Mouse (Mus musculus) heart, embryonic 14.5 days (tissue): Measurements from ENCODE around the gene Rpl13a. TPM values are rescaled to one million over a fixed set of nuclear protein-coding genes. Genes with fewer than 3 reads are reported as not detected.
A peak's percentile ranks its signal among the peaks of the same experiment; 100 is the strongest.
"Not testable (repeated sequence)": the region's sequence is repeated elsewhere in the genome, so short reads cannot be mapped to it uniquely, and the experiment has no call there.

ENCODE experiments used
- ATAC-seq: fragments of 200-750 bp; cut with Nextera tagmentation; 2 replicates; pipeline ENCODE4 v1.8.0; 2017; ENCODE audit warnings: low read depth, moderate TSS enrichment; ENCODE audit not compliant: insufficient number of reproducible peaks, insufficient read depth, low FRiP score
- H3K27ac ChIP-seq, 2 experiments: fragments of 200-500 bp in 1 of 2; fragments of 300-500 bp in 1 of 2; sonication (generic) in 1 of 2; replicated peaks in 1 of 2; 2 replicates each; pipeline ENCODE4 v1.5.1; 2012 to 2014; ENCODE audit warnings: low read depth in 2 of 2, low read length in 2 of 2, control low read depth in 1 of 2, mild to moderate bottlenecking in 1 of 2, mixed read lengths in 1 of 2; ENCODE audit not compliant: control insufficient read depth in 1 of 2, insufficient read depth in 1 of 2
- H3K27me3 ChIP-seq: fragments of 300-500 bp; sonication (generic); 2 replicates; pipeline ENCODE4 v1.6.1; 2014; ENCODE audit warnings: mild to moderate bottlenecking, low read length, control low read depth; ENCODE audit not compliant: control insufficient read depth, insufficient read depth
- H3K36me3 ChIP-seq: fragments of 300-500 bp; sonication (generic); 2 replicates; pipeline ENCODE4 v1.6.1; 2014; ENCODE audit warnings: mild to moderate bottlenecking, control low read depth, low read length, mixed read lengths; ENCODE audit not compliant: control insufficient read depth, insufficient read depth
- H3K4me1 ChIP-seq, 2 experiments: fragments of 200-500 bp in 1 of 2; fragments of 300-500 bp in 1 of 2; sonication (generic) in 1 of 2; 2 replicates each; pipeline ENCODE4 v1.6.1; 2012 to 2014; ENCODE audit warnings: low read length in 2 of 2, control low read depth in 1 of 2, mixed read lengths in 1 of 2; ENCODE audit not compliant: control insufficient read depth in 2 of 2, insufficient read depth in 2 of 2
- H3K4me2 ChIP-seq: fragments of 300-500 bp; sonication (generic); 2 replicates; pipeline ENCODE4 v1.6.1; 2014; ENCODE audit warnings: mild to moderate bottlenecking, low read length
- H3K4me3 ChIP-seq, 2 experiments: fragments of 200-500 bp in 1 of 2; fragments of 300-500 bp in 1 of 2; sonication (generic) in 1 of 2; 2 replicates each; pipeline ENCODE4 v1.5.1; 2012 to 2014; ENCODE audit warnings: low read length in 2 of 2, mild to moderate bottlenecking in 2 of 2, control low read depth in 1 of 2, low read depth in 1 of 2, moderate library complexity in 1 of 2; ENCODE audit not compliant: control insufficient read depth in 1 of 2, insufficient read depth in 1 of 2
- H3K9ac ChIP-seq: fragments of 300-500 bp; sonication (generic); 2 replicates; pipeline ENCODE4 v1.6.1; 2014; ENCODE audit warnings: mild to moderate bottlenecking, low read length
- H3K9me3 ChIP-seq: fragments of 300-500 bp; sonication (generic); 2 replicates; pipeline ENCODE4 v1.6.1; 2016; ENCODE audit warnings: low read length, control low read depth; ENCODE audit not compliant: control insufficient read depth
- WGBS: fragments of 180-500 bp; shearing (Covaris S2); extraction: QIAGEN DNeasy Blood & Tissue Kit; methylation state at CpG from one replicate; pipeline ENCODE4 v1.1.7; 2014; 5-methylcytosine and 5-hydroxymethylcytosine counted together
- polyA plus RNA-seq: library from polyadenylated mRNA; unstranded; fragments of >200 nt; fragmentation: Nextera tagmentation; extraction: Ambion mirVana; gene quantifications from 2 replicates; pipeline ENCODE4 v1.2.1, GENCODE M21; 2014

The Rpl13a gene
- polyA plus RNA-seq, 1 experiment from 2014 or later, result 918 TPM

GRCm38 (mm10) chr7:45126844-45127699, 1.5 kb downstream of the Rpl13a start:
- H3K9me3 ChIP-seq, result no peaks in the 10 kb centered on the region
- WGBS, result 23% methylated on average over 21 of the region's 21 CpGs
- peak overlapping the region; percentile 99 for H3K9ac ChIP-seq
- H3K27me3 ChIP-seq, result no peaks in the 10 kb centered on the region
- H3K4me2 ChIP-seq, result peak overlapping the region; percentile 92
- H3K4me1 ChIP-seq, result peaks cover 24 to 37% of the 10 kb centered on the region in 2 experiments
- peaks cover 42% of the 10 kb centered on the region for H3K36me3 ChIP-seq
- H3K4me3 ChIP-seq, result peak overlapping the region; percentile 65 to 93
- no peak for ATAC-seq
- peak overlapping the region; percentile 84 to 91 for H3K27ac ChIP-seq

- Histone ChIP-seq H3K9ac (peak overlapping the region; percentile 99), H3K4me3 (peak overlapping the region; percentile 65 to 93), H3K9me3 (no peaks in the 10 kb centered on the region), H3K36me3 (peaks cover 49% of the 10 kb centered on the region), H3K27ac (peak overlapping the region; percentile 84 to 91; a peak in 3 of 4 replicates), H3K27me3 (no peaks in the 10 kb centered on the region), H3K4me2 (peak overlapping the region; percentile 92), H3K4me1 (peaks cover 24 to 40% of the 10 kb centered on the region in 2 experiments)
- 74% methylated on average over 17 of the region's 17 CpGs for WGBS
- no peak for ATAC-seq
Observed at GRCm38 (mm10) chr7:45126147-45126843, 2.3 kb downstream of the Rpl13a start.

- H3K9me3 ChIP-seq, ATAC-seq, H3K9ac ChIP-seq, H3K4me3 ChIP-seq, H3K4me2 ChIP-seq, H3K27me3 ChIP-seq: not testable (repeated sequence)
- peaks cover 24 to 40% of the 10 kb centered on the region in 2 experiments for H3K4me1 ChIP-seq
- H3K27ac ChIP-seq, result peak overlapping the region in 1 of 2 experiments; percentile 77; a peak in 1 of 4 replicates
- H3K36me3 ChIP-seq, result peaks cover 56% of the 10 kb centered on the region
- WGBS, result 70% methylated on average over 5 of the region's 5 CpGs
Observed at GRCm38 (mm10) chr7:45125649-45126048, 2.9 kb downstream of the Rpl13a start.

DNA sequence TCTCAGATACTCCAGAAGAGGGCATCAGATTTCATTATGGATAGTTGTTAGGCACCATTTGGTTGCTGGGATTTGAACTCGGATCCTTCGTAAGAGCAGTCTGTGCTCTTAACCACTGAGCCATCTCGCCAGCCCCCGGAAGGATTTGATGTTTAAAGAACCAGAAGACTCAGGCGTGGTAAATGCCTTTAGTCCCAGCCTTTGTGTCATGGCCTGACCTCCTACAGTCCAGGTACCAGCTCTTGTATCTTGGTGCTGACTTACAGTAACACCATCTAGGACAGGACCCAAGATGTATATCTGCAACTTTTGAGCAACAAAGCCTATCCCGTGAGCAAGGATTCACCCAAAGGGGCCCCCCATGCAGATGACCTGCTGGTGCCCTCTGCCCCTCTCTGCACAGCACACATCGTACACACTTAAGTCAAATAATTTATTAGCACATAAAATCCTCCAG, 3.4 kb downstream of the Rpl13a start:
- H3K27me3 ChIP-seq, result no peaks in the 10 kb centered on the region
- H3K9ac ChIP-seq, result no peak overlapping the region
- ATAC-seq, result no peak
- peaks cover 24 to 40% of the 10 kb centered on the region in 2 experiments for H3K4me1 ChIP-seq
- H3K4me2 ChIP-seq, result peak overlapping the region; percentile 47
- no peaks in the 10 kb centered on the region for H3K9me3 ChIP-seq
- H3K36me3 ChIP-seq, result peaks cover 60% of the 10 kb centered on the region
- 29% methylated on average over 7 of the region's 7 CpGs for WGBS
- H3K27ac ChIP-seq, result peak overlapping the region; percentile 5 to 77; a peak in 1 of 4 replicates
- H3K4me3 ChIP-seq, result no peak overlapping the region

DNA sequence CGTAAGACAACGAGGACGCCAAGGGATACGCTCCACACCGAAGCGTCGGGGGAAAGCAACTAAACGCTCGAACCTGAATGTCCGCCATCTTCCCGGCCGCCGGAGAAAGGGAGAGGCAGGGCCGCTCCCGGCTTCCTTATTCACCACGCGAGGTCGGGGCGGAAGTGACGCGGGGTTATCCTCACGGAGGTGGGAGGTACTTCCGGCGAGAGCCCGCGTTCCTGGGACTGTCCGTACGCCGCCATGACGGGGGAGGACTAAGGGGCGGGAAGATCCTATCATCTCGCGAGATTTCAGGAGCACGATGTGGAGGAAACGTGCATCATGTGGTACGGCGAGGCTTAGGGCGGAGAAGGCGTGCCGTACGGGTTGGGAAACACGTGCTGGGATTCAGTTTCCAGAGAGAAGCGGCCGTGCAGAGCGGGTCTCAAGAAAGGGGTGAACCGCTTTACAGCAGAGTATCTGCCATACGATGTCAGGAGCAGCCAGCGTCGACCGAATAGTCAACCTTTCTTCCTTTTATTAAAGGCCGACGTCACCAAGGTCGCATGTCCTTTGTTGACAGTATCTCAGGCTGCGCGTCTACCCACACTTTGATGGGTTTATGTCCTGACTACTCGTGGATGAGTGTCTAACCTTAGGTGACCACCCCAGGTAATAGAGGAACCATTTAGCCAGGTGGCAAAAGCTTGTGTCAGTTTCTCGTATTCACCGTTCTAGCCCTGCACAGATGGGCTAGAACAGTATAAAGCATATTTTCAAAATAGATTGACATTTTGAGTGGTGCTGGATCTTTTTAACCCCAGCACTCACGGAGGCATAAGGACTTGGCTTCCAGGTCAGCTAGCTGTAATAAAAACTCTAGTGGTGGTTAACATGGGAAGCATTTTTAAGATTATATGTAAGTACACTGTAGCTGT, 4.1 kb downstream of the Rpl13a start, which contains the start of gene Rps11:
TSS of gene Rps11 (minus strand) at position 216 of the 920 bp plus-strand sequence.
- Histone ChIP-seq H3K9ac (peak within 1 kb of the TSS; percentile 99), H3K9me3 (no peaks in the 10 kb centered on the region), H3K4me1 (peaks cover 20 to 36% of the 10 kb centered on the region in 2 experiments), H3K4me3 (peak within 1 kb of the TSS; percentile 81 to 89), H3K4me2 (peak within 1 kb of the TSS; percentile 71), H3K27me3 (no peaks in the 10 kb centered on the region), H3K36me3 (peaks cover 67% of the 10 kb centered on the region), H3K27ac (peak within 1 kb of the TSS; percentile 85 to 90)
- under 1% methylated on average over 59 of the region's 59 CpGs for WGBS
- ATAC-seq, result peak; percentile 81

DNA sequence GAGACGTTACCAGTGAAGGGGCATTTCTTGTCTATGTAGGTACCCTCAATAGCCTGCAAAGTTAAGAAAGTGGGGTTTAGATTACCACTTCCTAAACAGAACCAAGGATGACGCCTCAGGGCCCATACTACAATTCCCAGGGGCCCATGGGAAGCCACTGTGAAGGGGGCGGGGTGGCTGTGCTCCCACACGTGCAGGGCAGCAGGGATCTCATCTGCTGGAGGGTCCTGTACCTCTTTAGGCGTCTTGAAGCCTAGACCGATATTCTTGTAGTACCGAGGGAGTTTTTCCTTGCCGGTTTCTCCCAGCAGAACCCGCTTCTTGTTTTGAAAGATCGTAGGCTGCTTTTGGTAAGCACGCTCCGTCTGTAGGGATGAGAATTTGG, 5.4 kb downstream of the Rpl13a start:
- no peak for ATAC-seq
- Histone ChIP-seq H3K9me3 (no peaks in the 10 kb centered on the region), H3K27ac (peak overlapping the region; percentile 81 to 85; a peak in 3 of 4 replicates), H3K27me3 (no peaks in the 10 kb centered on the region), H3K4me3 (peak overlapping the region; percentile 81 to 89), H3K9ac (peak overlapping the region; percentile 99), H3K4me1 (peaks cover 19 to 33% of the 10 kb centered on the region in 2 experiments), H3K36me3 (peaks cover 78% of the 10 kb centered on the region), H3K4me2 (peak overlapping the region; percentile 71)
- WGBS, result 21% methylated on average over 12 of the region's 12 CpGs
